Mouse (Mus musculus) heart, embryonic 10.5 days (tissue): Measurements from ENCODE around the gene Sox5. TPM values are rescaled to one million over a fixed set of nuclear protein-coding genes. Genes with fewer than 3 reads are reported as not detected.

ENCODE experiments used
- DNase-seq: peaks from one replicate; pipeline ENCODE4 v3.0.0-alpha.2; 2017; ENCODE audit warnings: low spot score
- H3K27ac ChIP-seq: fragments of 300-500 bp; sonication (generic); 2 replicates; pipeline ENCODE4 v1.5.1; 2016; ENCODE audit warnings: mild to moderate bottlenecking
- H3K27me3 ChIP-seq: fragments of 300-500 bp; sonication (generic); 2 replicates; pipeline ENCODE4 v1.6.1; 2016; ENCODE audit warnings: mild to moderate bottlenecking; ENCODE audit not compliant: poor library complexity, insufficient read depth, severe bottlenecking
- H3K36me3 ChIP-seq: fragments of 300-500 bp; sonication (generic); 2 replicates; pipeline ENCODE4 v1.6.1; 2016; ENCODE audit warnings: mild to moderate bottlenecking, moderate library complexity
- H3K4me1 ChIP-seq: fragments of 300-500 bp; sonication (generic); 2 replicates; pipeline ENCODE4 v1.6.1; 2016; ENCODE audit warnings: mild to moderate bottlenecking
- H3K4me3 ChIP-seq: fragments of 300-500 bp; sonication (generic); 2 replicates; pipeline ENCODE4 v1.5.1; 2016; ENCODE audit warnings: mild to moderate bottlenecking, moderate library complexity
- H3K9me3 ChIP-seq: fragments of 300-500 bp; sonication (generic); 2 replicates; pipeline ENCODE4 v1.6.1; 2016; ENCODE audit warnings: mild to moderate bottlenecking, moderate library complexity
- whole genome bisulfite sequencing: fragments of 180-500 bp; shearing (Covaris S2); methylation state at CpG from one replicate; pipeline ENCODE4 v1.1.7; 2016; 5-methylcytosine and 5-hydroxymethylcytosine counted together
- polyA plus RNA-seq: library from polyadenylated mRNA; unstranded; fragments of >200 nt; fragmentation: Nextera tagmentation; extraction: Ambion mirVana; gene quantifications from 2 replicates; pipeline ENCODE4 v1.2.1, GENCODE M21; 2016

The Sox5 gene
- polyA plus RNA-seq, 1 experiment from 2014 or later, result 17.1 TPM

DNA sequence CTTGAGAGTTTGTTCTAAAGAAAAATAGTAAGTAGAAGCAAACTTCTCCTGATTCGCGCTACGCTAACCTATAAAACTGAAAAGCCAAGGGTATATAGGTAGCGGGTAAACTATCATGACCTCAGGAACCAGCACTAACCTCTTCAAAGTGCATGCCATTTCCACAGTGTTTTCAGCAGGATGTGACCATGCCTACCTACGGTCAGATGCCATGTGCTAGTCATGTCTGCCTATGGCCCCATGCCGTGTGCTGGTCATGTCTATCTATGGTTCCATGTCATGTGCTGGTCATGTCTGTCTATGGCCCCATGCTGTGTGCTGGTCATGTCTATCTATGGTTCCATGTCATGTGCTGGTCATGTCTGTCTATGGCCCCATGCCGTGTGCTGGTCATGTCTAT, 614.7 kb downstream of the Sox5 start:
- Histone ChIP-seq H3K9me3 (no peaks in the 10 kb centered on the region), H3K27me3 (no peaks in the 10 kb centered on the region), H3K4me3 (no peak overlapping the region), H3K36me3 (no peaks in the 10 kb centered on the region), H3K27ac (no peak overlapping the region), H3K4me1 (no peaks in the 10 kb centered on the region)
- 94% methylated on average over 7 of the region's 7 CpGs for WGBS
- DNase-seq, result no peak

DNA sequence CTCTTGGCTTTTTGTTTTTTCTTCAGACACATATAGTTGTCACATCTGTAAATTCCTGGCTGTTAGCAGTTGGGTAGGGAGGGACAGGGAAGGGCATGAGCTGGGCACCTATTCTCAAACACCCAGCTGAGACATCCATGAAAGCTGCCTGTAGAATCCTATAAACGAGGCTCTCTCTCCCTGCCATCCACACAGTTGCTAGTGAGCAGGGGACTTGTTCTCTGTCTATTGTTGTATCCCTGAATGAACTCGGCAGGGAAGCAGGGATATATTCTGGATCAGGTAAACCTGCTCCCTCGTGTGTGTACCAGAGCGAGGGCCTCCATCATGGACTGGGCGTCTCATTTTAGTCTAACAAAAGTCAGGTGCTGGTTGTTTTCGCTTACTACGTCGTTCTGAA, 615.1 kb downstream of the Sox5 start:
- Histone ChIP-seq H3K27me3 (no peaks in the 10 kb centered on the region), H3K4me3 (no peak overlapping the region), H3K9me3 (no peaks in the 10 kb centered on the region), H3K36me3 (no peaks in the 10 kb centered on the region), H3K4me1 (no peaks in the 10 kb centered on the region), H3K27ac (no peak overlapping the region)
- 81% methylated on average over 8 of the region's 8 CpGs for WGBS
- no peak for DNase-seq

DNA sequence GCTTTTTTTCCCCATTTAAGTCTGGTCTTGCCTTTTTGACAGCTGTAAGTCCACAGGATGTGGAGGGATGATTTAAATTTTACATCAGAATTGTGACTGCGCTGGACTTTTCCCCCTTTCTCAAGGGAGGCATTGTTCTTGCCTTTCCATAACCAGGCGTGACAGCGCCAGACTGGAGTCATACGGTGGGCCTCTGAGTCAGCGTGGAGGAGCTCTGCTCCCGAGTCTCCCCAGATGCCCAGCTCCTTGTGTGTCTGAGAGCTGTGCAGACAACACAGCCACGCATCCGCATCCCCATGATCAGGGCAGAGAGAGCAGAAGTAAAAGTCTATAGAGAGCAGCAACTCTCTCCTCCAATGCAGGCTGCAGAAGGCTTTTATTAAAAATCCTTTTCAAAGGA, 615.7 kb downstream of the Sox5 start:
- H3K4me1 ChIP-seq, result no peaks in the 10 kb centered on the region
- H3K27ac ChIP-seq, result no peak overlapping the region
- H3K36me3 ChIP-seq, result no peaks in the 10 kb centered on the region
- no peaks in the 10 kb centered on the region for H3K27me3 ChIP-seq
- H3K4me3 ChIP-seq, result no peak overlapping the region
- DNase-seq, result no peak
- no peaks in the 10 kb centered on the region for H3K9me3 ChIP-seq
- 60% methylated on average over 8 of the region's 8 CpGs for WGBS

DNA sequence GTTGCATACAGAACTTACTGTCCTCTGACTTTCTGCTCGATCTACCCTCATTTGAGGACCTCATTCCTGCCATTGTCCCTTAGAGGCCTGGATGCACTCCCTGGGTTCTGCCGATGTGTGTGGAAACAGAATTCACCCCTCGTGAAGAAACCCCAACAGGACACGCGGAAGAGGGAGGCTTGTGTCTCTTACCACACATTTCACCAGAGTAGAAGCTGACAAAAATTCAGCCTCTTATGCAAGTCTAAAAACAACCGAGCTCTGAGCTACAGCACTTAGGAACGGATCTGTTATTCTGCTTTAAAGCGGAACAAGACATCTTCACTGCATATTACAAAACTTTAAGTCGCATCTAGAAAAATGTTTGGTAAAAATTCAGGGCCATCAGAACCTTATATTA, 618.3 kb downstream of the Sox5 start:
- 85% methylated on average over 9 of the region's 9 CpGs for WGBS
- Histone ChIP-seq H3K36me3 (no peaks in the 10 kb centered on the region), H3K4me3 (no peak overlapping the region), H3K9me3 (no peaks in the 10 kb centered on the region), H3K27me3 (no peaks in the 10 kb centered on the region), H3K27ac (no peak overlapping the region), H3K4me1 (no peaks in the 10 kb centered on the region)
- no peak for DNase-seq

- Histone ChIP-seq H3K4me3 (no peak overlapping the region), H3K4me1 (peaks cover 2% of the 10 kb centered on the region), H3K36me3 (no peaks in the 10 kb centered on the region), H3K9me3 (no peaks in the 10 kb centered on the region), H3K27me3 (no peaks in the 10 kb centered on the region), H3K27ac (no peak overlapping the region)
- DNase-seq, result no peak
- 89% methylated on average over 12 of the region's 12 CpGs for WGBS
Measured at GRCm38 (mm10) chr6:144158637-144159036, 623.1 kb downstream of the Sox5 start.

DNA sequence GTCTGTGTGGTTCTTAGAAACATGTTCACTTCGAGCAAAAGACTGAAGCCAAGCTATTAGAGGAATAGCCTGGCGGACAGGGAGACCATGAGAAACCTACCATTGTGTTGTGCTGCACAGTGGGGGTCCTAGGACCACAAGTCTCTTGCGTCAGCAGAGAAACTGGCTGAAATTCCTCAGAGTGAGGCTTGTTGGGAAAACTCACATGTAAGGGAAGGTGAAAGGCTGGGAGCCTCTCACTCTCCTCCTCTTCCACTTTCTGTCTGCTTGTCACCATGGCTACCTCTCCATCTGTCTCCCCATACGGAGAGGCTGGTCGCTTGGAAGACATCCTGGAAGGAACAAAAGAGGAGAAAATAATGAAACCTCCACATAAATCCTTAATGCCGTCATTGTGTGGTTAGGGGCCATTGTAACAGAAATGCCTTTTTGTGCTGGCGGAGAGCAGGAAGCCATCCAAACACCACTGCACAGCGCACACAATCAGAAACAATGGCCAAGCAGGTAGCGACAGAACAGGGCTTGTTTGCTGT, 626.8 kb downstream of the Sox5 start:
- no peak for DNase-seq
- 76% methylated on average over 9 of the region's 9 CpGs for WGBS

DNA sequence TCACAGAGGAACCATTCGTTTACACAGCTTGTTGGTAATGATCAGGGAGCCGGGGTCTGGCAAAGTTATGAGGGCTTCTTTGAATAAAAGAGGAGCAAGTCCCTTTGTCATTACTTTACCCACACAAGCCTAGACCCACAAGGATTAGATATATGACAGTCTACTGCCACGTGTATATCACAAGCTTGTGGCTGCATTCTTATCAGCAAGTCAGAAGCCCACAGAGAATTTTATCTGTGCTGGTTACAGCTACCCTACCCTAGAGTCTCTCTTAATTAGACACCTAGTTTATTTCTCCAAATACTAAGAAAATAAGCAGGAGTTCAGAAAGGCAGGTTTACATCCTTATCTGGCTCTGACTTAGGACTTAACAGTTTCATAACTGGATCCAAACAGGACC, 629.8 kb downstream of the Sox5 start:
- H3K27ac ChIP-seq, result no peak overlapping the region

More for the DNA sequence above, 626.8 kb downstream of the Sox5 start:
- Histone ChIP-seq H3K9me3 (no peaks in the 10 kb centered on the region), H3K4me3 (no peak overlapping the region), H3K36me3 (no peaks in the 10 kb centered on the region), H3K27me3 (no peaks in the 10 kb centered on the region), H3K27ac (no peak overlapping the region), H3K4me1 (peaks cover 20% of the 10 kb centered on the region)

DNA sequence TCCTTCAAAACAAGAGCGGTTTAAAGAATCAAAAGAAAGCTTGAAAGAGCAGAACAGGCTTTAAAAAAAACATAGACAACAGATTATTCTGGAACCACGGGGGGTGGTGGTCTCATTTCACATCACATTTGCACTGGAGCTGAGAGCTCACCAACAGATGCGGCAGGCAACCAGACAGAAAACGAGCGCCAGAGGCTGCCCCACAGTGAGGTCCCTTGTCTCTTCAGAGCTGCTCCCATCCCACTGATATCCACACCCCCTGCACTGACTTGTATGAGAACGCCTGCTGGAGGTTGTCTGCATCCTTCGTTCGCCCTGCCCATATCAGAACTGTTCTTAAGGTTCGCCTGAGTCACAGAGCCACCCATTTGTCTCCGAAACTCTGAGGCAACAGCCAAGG, 630.7 kb downstream of the Sox5 start:
- Histone ChIP-seq H3K36me3 (no peaks in the 10 kb centered on the region), H3K4me3 (no peak overlapping the region), H3K4me1 (peaks cover 20% of the 10 kb centered on the region), H3K27me3 (no peaks in the 10 kb centered on the region), H3K9me3 (no peaks in the 10 kb centered on the region), H3K27ac (no peak overlapping the region)
- WGBS, result 65% methylated on average over 10 of the region's 10 CpGs
- DNase-seq, result no peak

More for the DNA sequence above, 629.8 kb downstream of the Sox5 start:
- no peaks in the 10 kb centered on the region for H3K36me3 ChIP-seq
- peaks cover 20% of the 10 kb centered on the region for H3K4me1 ChIP-seq
- H3K27me3 ChIP-seq, result no peaks in the 10 kb centered on the region
- WGBS, result 39% methylated on average over 3 of the region's 3 CpGs
- DNase-seq, result no peak
- H3K9me3 ChIP-seq, result no peaks in the 10 kb centered on the region
- no peak overlapping the region for H3K4me3 ChIP-seq

DNA sequence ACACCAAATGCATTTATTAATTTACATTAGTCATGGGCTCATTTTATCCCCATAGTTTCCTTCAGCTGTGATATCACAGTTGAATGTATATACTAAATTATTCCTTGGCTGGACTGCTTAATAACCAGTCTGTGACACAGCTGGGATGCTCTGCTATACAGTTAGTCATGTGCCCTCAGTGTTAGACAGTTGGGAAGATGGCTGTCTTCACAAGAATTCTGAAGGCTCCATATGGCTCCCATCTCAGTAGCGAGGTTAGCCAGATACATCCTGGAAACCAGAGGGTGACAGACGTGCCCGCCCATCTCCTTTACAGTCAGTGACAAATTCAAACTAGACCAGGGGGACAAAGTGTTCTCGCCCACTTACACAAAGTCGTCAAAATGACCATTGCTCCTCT, 644.4 kb downstream of the Sox5 start:
- Histone ChIP-seq H3K4me3 (no peak overlapping the region), H3K4me1 (peaks cover 8% of the 10 kb centered on the region), H3K36me3 (no peaks in the 10 kb centered on the region), H3K27ac (no peak overlapping the region), H3K27me3 (no peaks in the 10 kb centered on the region), H3K9me3 (no peaks in the 10 kb centered on the region)
- 85% methylated on average over 5 of the region's 5 CpGs for WGBS
- no peak for DNase-seq

DNA sequence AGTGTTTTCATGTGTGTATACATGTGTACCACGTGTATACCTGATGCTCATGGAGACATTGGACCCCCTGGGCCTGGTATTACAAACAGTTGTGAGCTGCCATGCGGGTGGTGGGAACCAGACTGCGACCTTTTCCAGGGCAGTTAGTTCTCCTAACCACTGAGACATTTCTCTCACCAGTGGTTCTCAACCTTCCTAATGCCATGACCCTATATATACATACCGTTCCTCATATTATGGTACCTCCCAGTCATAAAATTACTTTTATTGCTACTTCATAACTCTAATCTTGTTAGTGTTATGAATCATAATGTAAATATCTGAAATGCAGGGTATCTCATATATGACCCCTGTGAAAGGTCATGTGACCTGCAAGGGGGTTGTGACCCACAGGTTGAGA, 644.9 kb downstream of the Sox5 start:
- Histone ChIP-seq H3K36me3 (no peaks in the 10 kb centered on the region), H3K4me1 (peaks cover 7% of the 10 kb centered on the region; the same call in 1 of the 2 replicates), H3K9me3 (no peaks in the 10 kb centered on the region), H3K27ac (no peak overlapping the region), H3K4me3 (no peak overlapping the region), H3K27me3 (no peaks in the 10 kb centered on the region)
- no peak for DNase-seq
- 91% methylated on average over 4 of the region's 4 CpGs for WGBS

GRCm38 (mm10) chr6:144129927-144130326, 651.9 kb downstream of the Sox5 start:
- no peak overlapping the region for H3K27ac ChIP-seq

DNA sequence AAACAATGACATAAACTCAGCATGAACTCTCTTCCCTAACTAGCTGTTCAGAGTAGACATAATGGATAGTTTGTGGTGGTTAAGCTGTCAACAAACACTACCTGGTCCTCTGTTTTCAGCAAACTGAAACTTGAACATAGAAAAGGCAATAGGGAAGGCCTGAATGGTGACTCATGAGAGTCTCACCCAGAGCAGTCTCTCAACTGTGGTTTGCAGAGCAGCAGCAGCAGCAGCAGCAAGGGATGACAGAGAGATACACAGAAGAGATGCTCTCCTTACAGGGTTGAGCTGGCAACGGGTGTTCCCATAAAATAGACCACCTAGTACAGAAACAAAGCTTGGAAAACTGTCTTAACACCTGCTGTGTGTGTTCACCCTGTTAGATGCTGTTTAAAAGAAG, 661.8 kb downstream of the Sox5 start:
- 71% methylated on average over 1 of the region's 1 CpGs for WGBS
- Histone ChIP-seq H3K36me3 (peaks cover 2% of the 10 kb centered on the region; the same call in 1 of the 2 replicates), H3K27me3 (no peaks in the 10 kb centered on the region)

More at GRCm38 (mm10) chr6:144129927-144130326, 651.9 kb downstream of the Sox5 start:
- no peaks in the 10 kb centered on the region for H3K9me3 ChIP-seq
- H3K36me3 ChIP-seq, result no peaks in the 10 kb centered on the region
- no peak overlapping the region for H3K4me3 ChIP-seq
- DNase-seq, result no peak
- H3K27me3 ChIP-seq, result no peaks in the 10 kb centered on the region
- 0 out of 2 replicates have a peak, but pooled peaks cover 7% of the 10 kb centered on the region for H3K4me1 ChIP-seq
- WGBS, result 88% methylated on average over 12 of the region's 12 CpGs

DNA sequence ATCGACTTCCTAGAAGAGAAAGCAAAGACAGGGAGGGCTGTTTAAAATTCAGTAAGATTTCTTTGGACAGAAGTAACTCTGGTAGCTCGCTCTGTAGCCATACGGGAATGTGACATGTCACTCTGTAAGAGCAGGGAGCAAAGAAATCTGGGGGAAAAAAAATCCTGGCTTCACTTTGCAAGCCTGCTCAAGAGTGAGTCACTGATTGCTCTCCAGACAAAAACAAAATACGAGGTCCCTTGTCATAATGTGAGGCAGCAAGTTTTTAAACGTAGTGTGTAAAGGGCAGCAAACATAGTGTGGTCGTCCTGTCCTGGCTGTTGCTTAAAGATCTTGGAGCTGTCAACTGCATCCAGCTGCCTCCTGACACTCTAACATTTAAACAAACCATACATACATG, 665.1 kb downstream of the Sox5 start:
- Histone ChIP-seq H3K27ac (no peak overlapping the region), H3K4me1 (no peaks in the 10 kb centered on the region), H3K9me3 (no peaks in the 10 kb centered on the region), H3K4me3 (no peak overlapping the region), H3K27me3 (no peaks in the 10 kb centered on the region), H3K36me3 (no peaks in the 10 kb centered on the region)
- WGBS, result 64% methylated on average over 6 of the region's 6 CpGs
- no peak for DNase-seq

More for the DNA sequence above, 661.8 kb downstream of the Sox5 start:
- Histone ChIP-seq H3K4me1 (no peaks in the 10 kb centered on the region), H3K27ac (no peak overlapping the region), H3K4me3 (no peak overlapping the region), H3K9me3 (no peaks in the 10 kb centered on the region)
- DNase-seq, result no peak

DNA sequence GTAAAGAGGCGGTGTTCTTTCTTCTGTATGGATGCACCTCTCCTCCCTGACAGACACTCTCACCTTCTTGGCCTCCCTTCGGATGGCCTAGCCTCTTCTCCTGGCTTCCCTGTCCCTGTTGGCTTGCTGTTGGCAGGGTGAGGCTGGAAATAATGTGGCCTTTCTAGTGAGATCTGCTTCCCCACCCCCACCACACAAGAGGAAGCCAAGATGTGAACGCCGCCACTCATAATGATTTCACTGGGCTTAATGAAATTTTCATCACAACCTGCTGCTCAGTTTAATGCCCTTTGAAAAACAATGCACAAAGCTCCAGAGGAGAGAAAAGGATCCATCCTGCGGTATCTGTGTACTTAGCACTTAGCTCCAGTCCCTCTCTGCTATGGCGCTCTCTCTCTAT, 670.2 kb downstream of the Sox5 start:
- H3K4me3 ChIP-seq, result no peak overlapping the region
- no peaks in the 10 kb centered on the region for H3K9me3 ChIP-seq
- no peak for DNase-seq
- no peaks in the 10 kb centered on the region for H3K36me3 ChIP-seq
- WGBS, result 87% methylated on average over 6 of the region's 6 CpGs
- H3K4me1 ChIP-seq, result no peaks in the 10 kb centered on the region
- H3K27me3 ChIP-seq, result no peaks in the 10 kb centered on the region
- no peak overlapping the region for H3K27ac ChIP-seq
